Mouse (Mus musculus) regulatory T cell (primary cell): Measurements from ENCODE around the gene Scn3b.

Experiments
- in situ Hi-C: fragments of 300-600 bp; cut with MboI, MseI; formaldehyde crosslinking; loops from one replicate; pipeline ENCODE4 v1.15.1; 2025; ENCODE audit warnings: high pct_unique_total_duplicates

Gene Scn3b

GRCm38 (mm10) chr9:40269103-40269861, at the start of gene Scn3b:
Gene Scn3b, plus strand, starts transcription at chr9:40269217.
- in situ Hi-C loops: no loop called here

GRCm38 (mm10) chr9:40224289-40224688, 44.7 kb upstream of the Scn3b start:
- in situ Hi-C loops: no loop called here

- in situ Hi-C loops: no loop called here
Measured at GRCm38 (mm10) chr9:40227874-40228789, 40.9 kb upstream of the Scn3b start.

GRCm38 (mm10) chr9:40228804-40229331, 40.1 kb upstream of the Scn3b start:
- in situ Hi-C loops: no loop called here

- in situ Hi-C loops: no loop called here
Measured at GRCm38 (mm10) chr9:40229479-40229878, 39.5 kb upstream of the Scn3b start.

GRCm38 (mm10) chr9:40231019-40231418, 38.0 kb upstream of the Scn3b start:
- in situ Hi-C loops: no loop called here

- in situ Hi-C loops: no loop called here
Measured at GRCm38 (mm10) chr9:40234233-40235072, 34.6 kb upstream of the Scn3b start.

- in situ Hi-C loops: no loop called here
Measured at GRCm38 (mm10) chr9:40235220-40235619, 33.8 kb upstream of the Scn3b start.

GRCm38 (mm10) chr9:40239749-40240148, 29.3 kb upstream of the Scn3b start:
- in situ Hi-C loops: no loop called here

- in situ Hi-C loops: no loop called here
Measured at GRCm38 (mm10) chr9:40240311-40240710, 28.7 kb upstream of the Scn3b start.

GRCm38 (mm10) chr9:40241223-40241801, 27.7 kb upstream of the Scn3b start:
- in situ Hi-C loops: no loop called here

GRCm38 (mm10) chr9:40241951-40242888, 26.8 kb upstream of the Scn3b start:
- in situ Hi-C loops: no loop called here

- in situ Hi-C loops: no loop called here
Measured at GRCm38 (mm10) chr9:40245466-40245865, 23.6 kb upstream of the Scn3b start.

GRCm38 (mm10) chr9:40245974-40246665, 22.9 kb upstream of the Scn3b start:
- in situ Hi-C loops: no loop called here

- in situ Hi-C loops: no loop called here
Measured at GRCm38 (mm10) chr9:40246702-40247101, 22.3 kb upstream of the Scn3b start.

- in situ Hi-C loops: no loop called here
Measured at GRCm38 (mm10) chr9:40249106-40249505, 19.9 kb upstream of the Scn3b start.

GRCm38 (mm10) chr9:40252459-40252858, 16.6 kb upstream of the Scn3b start:
- in situ Hi-C loops: no loop called here

- in situ Hi-C loops: no loop called here
Measured at GRCm38 (mm10) chr9:40263874-40264273, 5.1 kb upstream of the Scn3b start.

- in situ Hi-C loops: no loop called here
Measured at GRCm38 (mm10) chr9:40268040-40268747, 823 bp upstream of the Scn3b start.
